Mouse (Mus musculus): Measurements from ENCODE around the gene C8a. TPM values are rescaled to one million over a fixed set of nuclear protein-coding genes. Genes with fewer than 3 reads are reported as not detected.

Gene C8a
- polyA plus RNA-seq, 1 experiment from 2014 or later, result 0.36 TPM

- no peaks in the 10 kb centered on the region for H3K27me3 ChIP-seq (ENCODE audit: control insufficient read depth, insufficient read depth, low read length)
- 71% methylated on average over 5 of the region's 5 CpGs for whole genome bisulfite sequencing (ENCODE audit: insufficient replicate concordance)
- no peak overlapping the region for H3K9ac ChIP-seq (ENCODE audit: low read depth, low read length)
- H3K36me3 ChIP-seq (ENCODE audit: control insufficient read depth, insufficient read depth, low read length), result no peaks in the 10 kb centered on the region
- H3K4me3 ChIP-seq (ENCODE audit: low read depth, low read length), result no peak overlapping the region
- no peak overlapping the region for H3K4me2 ChIP-seq
- H3K9me3 ChIP-seq (replicated peaks; ENCODE audit: control insufficient read depth, low read length), result no peaks in the 10 kb centered on the region
- H3K4me1 ChIP-seq (ENCODE audit: control insufficient read depth, insufficient read depth, low read length), result no peaks in the 10 kb centered on the region
- no peak for ATAC-seq (replicated peaks; ENCODE audit: insufficient number of reproducible peaks, low FRiP score, low TSS enrichment)
- H3K27ac ChIP-seq (ENCODE audit: low read depth, low read length), result no peak overlapping the region
These were observed 47.3 kb downstream of the C8a start for GRCm38 (mm10) chr4:104828939-104829338.

GRCm38 (mm10) chr4:104824381-104825077, 51.7 kb downstream of the C8a start:
- Histone ChIP-seq H3K9ac (ENCODE audit: low read depth, low read length) (no peak overlapping the region), H3K27ac (ENCODE audit: low read depth, low read length) (no peak overlapping the region), H3K4me2 (no peak overlapping the region), H3K9me3 (replicated peaks; ENCODE audit: control insufficient read depth, low read length) (no peaks in the 10 kb centered on the region), H3K36me3 (ENCODE audit: control insufficient read depth, insufficient read depth, low read length) (no peaks in the 10 kb centered on the region), H3K27me3 (ENCODE audit: control insufficient read depth, insufficient read depth, low read length) (no peaks in the 10 kb centered on the region), H3K4me3 (ENCODE audit: low read depth, low read length) (no peak overlapping the region), H3K4me1 (ENCODE audit: control insufficient read depth, insufficient read depth, low read length) (no peaks in the 10 kb centered on the region)
- ATAC-seq (replicated peaks; ENCODE audit: insufficient number of reproducible peaks, low FRiP score, low TSS enrichment), result no peak
- WGBS (ENCODE audit: insufficient replicate concordance), result 75% methylated on average over 7 of the region's 7 CpGs

- no peak overlapping the region for H3K9ac ChIP-seq (ENCODE audit: low read depth, low read length)
- no peak overlapping the region for H3K4me3 ChIP-seq (ENCODE audit: low read depth, low read length)
- no peak overlapping the region for H3K4me2 ChIP-seq
- H3K27ac ChIP-seq (ENCODE audit: low read depth, low read length), result no peak overlapping the region
- WGBS (ENCODE audit: insufficient replicate concordance), result 73% methylated on average over 4 of the region's 4 CpGs
- no peaks in the 10 kb centered on the region for H3K4me1 ChIP-seq (ENCODE audit: control insufficient read depth, insufficient read depth, low read length)
- ATAC-seq (replicated peaks; ENCODE audit: insufficient number of reproducible peaks, low FRiP score, low TSS enrichment), result no peak
- H3K9me3 ChIP-seq (replicated peaks; ENCODE audit: control insufficient read depth, low read length), result no peaks in the 10 kb centered on the region
- H3K36me3 ChIP-seq (ENCODE audit: control insufficient read depth, insufficient read depth, low read length), result no peaks in the 10 kb centered on the region
- no peaks in the 10 kb centered on the region for H3K27me3 ChIP-seq (ENCODE audit: control insufficient read depth, insufficient read depth, low read length)
These were observed 52.5 kb downstream of the C8a start for GRCm38 (mm10) chr4:104823597-104824101.

GRCm38 (mm10) chr4:104819891-104820290, 56.3 kb downstream of the C8a start:
- no peaks in the 10 kb centered on the region for H3K4me1 ChIP-seq (ENCODE audit: control insufficient read depth, insufficient read depth, low read length)
- H3K9ac ChIP-seq (ENCODE audit: low read depth, low read length), result no peak overlapping the region
- no peaks in the 10 kb centered on the region for H3K36me3 ChIP-seq (ENCODE audit: control insufficient read depth, insufficient read depth, low read length)
- H3K27ac ChIP-seq (ENCODE audit: low read depth, low read length), result no peak overlapping the region
- H3K9me3 ChIP-seq (replicated peaks; ENCODE audit: control insufficient read depth, low read length), result no peaks in the 10 kb centered on the region
- no peak for ATAC-seq (replicated peaks; ENCODE audit: insufficient number of reproducible peaks, low FRiP score, low TSS enrichment)
- no peaks in the 10 kb centered on the region for H3K27me3 ChIP-seq (ENCODE audit: control insufficient read depth, insufficient read depth, low read length)
- H3K4me3 ChIP-seq (ENCODE audit: low read depth, low read length), result no peak overlapping the region
- WGBS (ENCODE audit: insufficient replicate concordance), result 47% methylated on average over 4 of the region's 4 CpGs
- H3K4me2 ChIP-seq, result no peak overlapping the region

- H3K9ac ChIP-seq (ENCODE audit: low read depth, low read length), result no peak overlapping the region
- WGBS (ENCODE audit: insufficient replicate concordance), result 60% methylated on average over 4 of the region's 4 CpGs
- ATAC-seq (replicated peaks; ENCODE audit: insufficient number of reproducible peaks, low FRiP score, low TSS enrichment), result no peak
These were observed 57.2 kb downstream of the C8a start for GRCm38 (mm10) chr4:104818986-104819385.

GRCm38 (mm10) chr4:104817509-104817908, 58.7 kb downstream of the C8a start:
- no peak for ATAC-seq (replicated peaks; ENCODE audit: insufficient number of reproducible peaks, low FRiP score, low TSS enrichment)
- no peak overlapping the region for H3K9ac ChIP-seq (ENCODE audit: low read depth, low read length)
- WGBS (ENCODE audit: insufficient replicate concordance), result 30% methylated on average over 2 of the region's 2 CpGs

More at GRCm38 (mm10) chr4:104818986-104819385, 57.2 kb downstream of the C8a start:
- H3K4me3 ChIP-seq (ENCODE audit: low read depth, low read length), result no peak overlapping the region
- no peaks in the 10 kb centered on the region for H3K36me3 ChIP-seq (ENCODE audit: control insufficient read depth, insufficient read depth, low read length)
- H3K27ac ChIP-seq (ENCODE audit: low read depth, low read length), result no peak overlapping the region
- no peaks in the 10 kb centered on the region for H3K27me3 ChIP-seq (ENCODE audit: control insufficient read depth, insufficient read depth, low read length)
- no peaks in the 10 kb centered on the region for H3K4me1 ChIP-seq (ENCODE audit: control insufficient read depth, insufficient read depth, low read length)
- no peaks in the 10 kb centered on the region for H3K9me3 ChIP-seq (replicated peaks; ENCODE audit: control insufficient read depth, low read length)
- H3K4me2 ChIP-seq, result no peak overlapping the region

GRCm38 (mm10) chr4:104816519-104817232, 59.5 kb downstream of the C8a start:
- no peaks in the 10 kb centered on the region for H3K27me3 ChIP-seq (ENCODE audit: control insufficient read depth, insufficient read depth, low read length)
- no peak overlapping the region for H3K9ac ChIP-seq (ENCODE audit: low read depth, low read length)
- no peaks in the 10 kb centered on the region for H3K4me1 ChIP-seq (ENCODE audit: control insufficient read depth, insufficient read depth, low read length)
- no peak overlapping the region for H3K4me3 ChIP-seq (ENCODE audit: low read depth, low read length)
- no peak overlapping the region for H3K4me2 ChIP-seq
- H3K27ac ChIP-seq (ENCODE audit: low read depth, low read length), result no peak overlapping the region
- no peaks in the 10 kb centered on the region for H3K9me3 ChIP-seq (replicated peaks; ENCODE audit: control insufficient read depth, low read length)
- 82% methylated on average over 4 of the region's 4 CpGs for WGBS (ENCODE audit: insufficient replicate concordance)
- ATAC-seq (replicated peaks; ENCODE audit: insufficient number of reproducible peaks, low FRiP score, low TSS enrichment), result no peak
- H3K36me3 ChIP-seq (ENCODE audit: control insufficient read depth, insufficient read depth, low read length), result no peaks in the 10 kb centered on the region

More at GRCm38 (mm10) chr4:104817509-104817908, 58.7 kb downstream of the C8a start:
- H3K4me3 ChIP-seq (ENCODE audit: low read depth, low read length), result no peak overlapping the region
- H3K27me3 ChIP-seq (ENCODE audit: control insufficient read depth, insufficient read depth, low read length), result no peaks in the 10 kb centered on the region
- no peak overlapping the region for H3K27ac ChIP-seq (ENCODE audit: low read depth, low read length)
- no peaks in the 10 kb centered on the region for H3K4me1 ChIP-seq (ENCODE audit: control insufficient read depth, insufficient read depth, low read length)
- H3K36me3 ChIP-seq (ENCODE audit: control insufficient read depth, insufficient read depth, low read length), result no peaks in the 10 kb centered on the region
- no peak overlapping the region for H3K4me2 ChIP-seq
- no peaks in the 10 kb centered on the region for H3K9me3 ChIP-seq (replicated peaks; ENCODE audit: control insufficient read depth, low read length)

- no peaks in the 10 kb centered on the region for H3K36me3 ChIP-seq (ENCODE audit: control insufficient read depth, insufficient read depth, low read length)
- ATAC-seq (replicated peaks; ENCODE audit: insufficient number of reproducible peaks, low FRiP score, low TSS enrichment), result no peak
- H3K27me3 ChIP-seq (ENCODE audit: control insufficient read depth, insufficient read depth, low read length), result no peaks in the 10 kb centered on the region
- no peak overlapping the region for H3K9ac ChIP-seq (ENCODE audit: low read depth, low read length)
- H3K4me2 ChIP-seq, result no peak overlapping the region
- WGBS (ENCODE audit: insufficient replicate concordance), result 84% methylated on average over 2 of the region's 2 CpGs
- no peak overlapping the region for H3K27ac ChIP-seq (ENCODE audit: low read depth, low read length)
- no peak overlapping the region for H3K4me3 ChIP-seq (ENCODE audit: low read depth, low read length)
- no peaks in the 10 kb centered on the region for H3K4me1 ChIP-seq (ENCODE audit: control insufficient read depth, insufficient read depth, low read length)
- no peaks in the 10 kb centered on the region for H3K9me3 ChIP-seq (replicated peaks; ENCODE audit: control insufficient read depth, low read length)
These were observed 62.6 kb downstream of the C8a start for GRCm38 (mm10) chr4:104813617-104814016.
